Mouse (Mus musculus) liver, postnatal 0 days (tissue): ENCODE results near the gene Polk.

Source experiments
- CTCF ChIP-seq: sonication (generic); IDR thresholded peaks from 2 replicates; pipeline ENCODE4 v1.5.1; 2016; ENCODE audit warnings: antibody characterized with exemption, low read depth
- EP300 ChIP-seq: IDR thresholded peaks from 2 replicates; pipeline ENCODE4 v1.6.1; 2016; ENCODE audit warnings: antibody characterized with exemption, low read depth, mild to moderate bottlenecking

DNA sequence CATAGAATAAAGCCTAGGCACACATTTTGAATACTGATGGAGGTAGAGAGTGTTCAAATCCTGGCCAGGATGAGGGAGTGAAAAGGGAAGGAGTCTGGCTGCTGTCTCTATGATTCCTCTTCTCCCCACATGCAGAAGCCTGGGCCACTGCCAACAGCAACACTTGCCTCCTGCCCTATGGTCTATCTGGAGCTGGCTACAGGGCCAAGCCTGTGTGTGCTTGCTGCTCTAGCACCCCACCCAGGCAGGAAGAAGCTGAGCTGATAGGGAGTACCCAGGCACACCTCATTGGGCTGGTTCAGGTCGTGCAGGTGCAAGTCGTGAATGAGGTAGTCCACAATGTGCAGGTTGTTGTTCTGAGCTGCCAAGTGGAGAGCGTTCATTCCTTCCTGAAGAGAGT is 88.1 kb downstream of the Polk start:
- TF ChIP-seq CTCF = no peak
- TF ChIP-seq EP300 = no peak
